Mouse (Mus musculus): ENCODE measurements around the gene Tagap. TPM values are rescaled to one million over a fixed set of nuclear protein-coding genes. Genes with fewer than 3 reads are reported as not detected.

Gene Tagap
- polyA plus RNA-seq (2015; fragmentation: Nextera tagmentation; extraction: Ambion mirVana) = 0.50 and 0.86 TPM in 2 replicates

DNA sequence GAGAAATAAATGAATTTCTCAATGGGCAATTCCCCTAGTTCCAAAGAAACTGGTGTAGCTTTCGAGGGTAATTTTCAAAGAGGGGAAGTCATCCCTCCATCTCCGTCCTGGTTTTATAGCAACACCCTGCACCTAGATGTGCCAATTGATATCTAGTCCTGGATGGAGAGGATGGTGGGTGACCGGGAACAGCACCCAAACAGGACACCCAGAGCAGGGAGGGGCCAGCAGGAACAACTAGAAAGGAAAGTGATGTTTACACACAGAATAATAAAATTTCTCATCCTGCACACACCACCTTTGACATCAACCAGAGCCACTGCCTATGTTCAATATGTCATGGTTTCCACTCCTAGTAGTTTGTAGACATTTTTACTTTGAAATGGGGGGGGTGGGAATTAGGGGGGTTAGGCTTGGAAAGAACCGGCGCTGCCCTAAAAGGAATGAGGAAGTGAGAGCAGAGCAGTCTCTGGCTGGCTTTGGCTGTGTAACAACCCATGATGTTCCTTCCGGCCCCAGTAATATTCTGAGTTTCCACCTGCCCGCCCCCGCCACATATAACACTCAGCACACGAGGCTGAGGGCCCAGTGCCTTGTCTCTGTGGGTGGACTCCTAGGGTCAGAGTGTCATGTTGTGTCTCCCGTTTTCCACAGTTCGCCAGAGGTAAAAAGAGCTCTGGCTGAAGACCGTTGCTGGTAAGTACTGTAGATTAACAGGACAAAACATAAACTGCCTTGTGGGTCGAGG, at the start of gene Tagap:
Gene Tagap, plus strand, starts transcription at position 588 of the 748 bp plus-strand sequence.
- H3K4me2 ChIP-seq = no peak within 1 kb of the TSS
- WGBS = 56% methylated on average over 13 of the region's 13 CpGs
- 0 out of 2 replicates have a peak, but pooled peaks cover 6% of the 10 kb centered on the region for H3K4me1 ChIP-seq (replicated peaks)
- no peak within 1 kb of the TSS for H3K27ac ChIP-seq
- peaks cover 2% of the 10 kb centered on the region; the same call in 1 of the 2 replicates for H3K27me3 ChIP-seq
- H3K4me3 ChIP-seq = no peak within 1 kb of the TSS
- H3K9ac ChIP-seq = no peak within 1 kb of the TSS
- H3K36me3 ChIP-seq = no peaks in the 10 kb centered on the region
- no peaks in the 10 kb centered on the region for H3K9me3 ChIP-seq (replicated peaks)
- no peak for ATAC-seq (replicated peaks; ENCODE audit: insufficient number of reproducible peaks, insufficient read depth, low FRiP score, low read depth)

DNA sequence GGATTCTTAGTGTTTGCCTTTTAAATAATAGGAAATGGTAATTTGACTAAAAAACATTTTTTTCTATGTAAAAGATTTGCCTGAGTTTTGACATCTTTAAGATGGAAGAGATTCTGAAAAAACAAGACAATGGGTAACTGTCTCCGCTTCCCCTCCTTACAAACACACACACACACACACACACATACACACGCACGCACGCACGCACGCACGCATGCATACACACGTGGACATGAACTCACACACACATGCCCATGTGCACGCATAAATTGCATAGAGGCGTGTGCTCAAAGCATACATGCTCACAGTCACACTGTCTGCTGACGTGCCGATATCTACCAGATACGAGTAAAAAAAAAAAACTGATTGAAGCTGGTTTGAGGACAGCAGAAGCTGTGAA, 49.3 kb upstream of the Tagap start:
- Histone ChIP-seq H3K4me2 (no peak overlapping the region), H3K9me3 (replicated peaks) (no peaks in the 10 kb centered on the region), H3K36me3 (no peaks in the 10 kb centered on the region), H3K4me1 (replicated peaks) (peaks cover 3% of the 10 kb centered on the region; the same call in 1 of the 2 replicates), H3K27me3 (no peaks in the 10 kb centered on the region), H3K27ac (no peak overlapping the region), H3K4me3 (no peak overlapping the region), H3K9ac (no peak overlapping the region)
- 88% methylated on average over 13 of the region's 13 CpGs for WGBS
- no peak for ATAC-seq (replicated peaks; ENCODE audit: insufficient number of reproducible peaks, insufficient read depth, low FRiP score, low read depth)

DNA sequence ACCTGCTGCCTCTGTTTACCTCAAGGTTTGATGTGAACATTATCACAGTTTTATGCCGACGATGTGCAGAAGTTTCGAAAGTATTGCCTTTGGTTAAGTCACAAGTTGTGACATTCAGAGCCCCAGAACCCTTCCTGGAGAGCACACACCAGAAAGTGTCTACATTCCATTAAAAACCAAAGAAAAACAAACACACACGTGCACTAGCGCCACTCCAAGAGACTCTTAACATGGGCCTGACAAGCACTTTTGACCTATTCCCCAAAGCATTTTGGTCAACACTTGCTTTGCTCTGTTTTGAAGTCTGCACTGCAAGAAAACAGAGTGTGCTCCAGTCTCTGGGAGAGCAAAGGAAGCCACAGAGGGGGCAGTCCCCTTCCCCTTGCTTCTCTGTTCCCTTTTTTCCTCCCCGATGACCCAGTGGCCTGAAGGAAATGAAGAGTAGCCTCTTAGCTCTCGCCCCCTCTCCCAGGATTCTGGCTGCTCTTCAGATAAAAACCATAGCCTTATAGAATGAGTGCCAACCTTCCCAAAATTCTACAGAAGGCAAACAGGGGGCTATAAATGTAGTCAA, 48.5 kb upstream of the Tagap start:
- H3K4me2 ChIP-seq = no peak overlapping the region
- H3K27ac ChIP-seq = no peak overlapping the region
- no peak overlapping the region for H3K4me3 ChIP-seq
- no peaks in the 10 kb centered on the region for H3K27me3 ChIP-seq
- H3K36me3 ChIP-seq = no peaks in the 10 kb centered on the region
- no peaks in the 10 kb centered on the region for H3K9me3 ChIP-seq (replicated peaks)
- H3K4me1 ChIP-seq (replicated peaks) = peaks cover 3% of the 10 kb centered on the region; the same call in 1 of the 2 replicates
- H3K9ac ChIP-seq = no peak overlapping the region
- 53% methylated on average over 7 of the region's 7 CpGs for WGBS
- ATAC-seq (replicated peaks; ENCODE audit: insufficient number of reproducible peaks, insufficient read depth, low FRiP score, low read depth) = no peak

DNA sequence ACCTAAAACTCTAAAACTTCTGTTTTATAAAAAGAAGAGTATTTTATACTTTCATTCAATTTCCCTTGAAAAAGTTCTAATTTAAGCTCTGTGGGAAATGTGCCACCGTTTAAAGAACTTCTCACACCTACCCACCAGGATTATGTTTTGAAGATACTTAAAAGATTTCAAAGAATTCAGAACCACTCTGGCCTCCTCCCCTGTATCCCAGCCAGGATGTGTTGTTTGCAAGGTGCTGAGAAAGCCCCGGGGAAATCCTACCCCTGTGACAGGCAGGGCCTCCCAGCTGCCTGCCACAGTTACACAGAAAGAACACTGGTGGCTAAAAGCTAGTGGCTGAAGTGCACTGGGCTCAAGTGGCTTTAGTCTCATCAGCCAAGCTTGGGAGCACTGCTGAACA, 47.9 kb upstream of the Tagap start:
- no peaks in the 10 kb centered on the region for H3K9me3 ChIP-seq (replicated peaks)
- H3K9ac ChIP-seq = no peak overlapping the region
- ATAC-seq (replicated peaks; ENCODE audit: insufficient number of reproducible peaks, insufficient read depth, low FRiP score, low read depth) = no peak

DNA sequence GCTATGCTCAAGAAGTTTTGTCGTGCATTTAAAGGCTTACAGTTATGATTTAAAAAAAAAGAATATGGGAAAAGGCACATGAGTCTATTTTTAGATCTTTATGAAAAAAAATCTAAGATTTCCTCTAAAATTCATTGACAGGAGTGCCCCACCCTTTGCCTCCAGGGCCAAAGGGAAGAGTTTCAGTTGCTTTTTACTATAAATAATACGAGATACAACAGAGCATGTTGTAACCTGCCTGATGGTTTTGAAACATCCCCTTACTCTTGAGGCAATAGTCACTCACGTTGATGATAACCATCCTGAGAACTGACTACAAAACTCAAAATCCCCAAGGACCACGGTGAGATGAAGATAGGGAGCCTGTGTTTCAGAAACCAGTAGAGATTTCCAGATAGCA, 46.3 kb upstream of the Tagap start:
- 73% methylated on average over 4 of the region's 4 CpGs for WGBS
- no peak for ATAC-seq (replicated peaks; ENCODE audit: insufficient number of reproducible peaks, insufficient read depth, low FRiP score, low read depth)
- Histone ChIP-seq H3K36me3 (no peaks in the 10 kb centered on the region), H3K4me2 (no peak overlapping the region), H3K27me3 (no peaks in the 10 kb centered on the region), H3K9me3 (replicated peaks) (no peaks in the 10 kb centered on the region), H3K9ac (no peak overlapping the region), H3K4me3 (no peak overlapping the region), H3K27ac (no peak overlapping the region), H3K4me1 (replicated peaks) (peaks cover 3% of the 10 kb centered on the region; the same call in 1 of the 2 replicates)

More for the DNA sequence above, 47.9 kb upstream of the Tagap start:
- no peaks in the 10 kb centered on the region for H3K36me3 ChIP-seq
- no peak overlapping the region for H3K4me2 ChIP-seq
- no peaks in the 10 kb centered on the region for H3K27me3 ChIP-seq
- H3K4me3 ChIP-seq = no peak overlapping the region
- WGBS = 38% methylated on average over 2 of the region's 2 CpGs
- peaks cover 3% of the 10 kb centered on the region; the same call in 1 of the 2 replicates for H3K4me1 ChIP-seq (replicated peaks)
- H3K27ac ChIP-seq = no peak overlapping the region

DNA sequence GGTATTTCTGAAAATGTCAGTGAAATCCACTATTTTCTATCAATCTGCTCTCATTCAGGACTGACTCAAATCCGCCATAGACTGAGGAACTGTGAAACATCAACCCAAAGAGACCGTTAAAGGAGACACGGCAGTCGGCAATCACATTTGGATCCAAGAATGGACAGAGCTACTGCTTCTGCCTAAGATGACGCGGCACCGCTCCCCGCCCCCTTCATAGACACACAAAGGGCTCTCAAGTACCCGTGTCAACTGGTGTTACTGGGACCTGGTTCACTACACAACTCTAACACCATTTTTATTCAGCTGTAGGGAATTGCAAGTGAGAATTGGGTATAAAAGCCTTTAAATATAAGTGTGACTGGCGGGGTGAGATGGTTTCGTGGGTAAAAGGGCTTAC, 42.7 kb upstream of the Tagap start:
- 85% methylated on average over 11 of the region's 11 CpGs for WGBS
- Histone ChIP-seq H3K4me3 (no peak overlapping the region), H3K27me3 (no peaks in the 10 kb centered on the region), H3K4me2 (no peak overlapping the region), H3K9ac (no peak overlapping the region), H3K9me3 (replicated peaks) (no peaks in the 10 kb centered on the region), H3K4me1 (replicated peaks) (no peaks in the 10 kb centered on the region; the same call in 1 of the 2 replicates), H3K36me3 (no peaks in the 10 kb centered on the region), H3K27ac (no peak overlapping the region)
- ATAC-seq (replicated peaks; ENCODE audit: insufficient number of reproducible peaks, insufficient read depth, low FRiP score, low read depth) = no peak

DNA sequence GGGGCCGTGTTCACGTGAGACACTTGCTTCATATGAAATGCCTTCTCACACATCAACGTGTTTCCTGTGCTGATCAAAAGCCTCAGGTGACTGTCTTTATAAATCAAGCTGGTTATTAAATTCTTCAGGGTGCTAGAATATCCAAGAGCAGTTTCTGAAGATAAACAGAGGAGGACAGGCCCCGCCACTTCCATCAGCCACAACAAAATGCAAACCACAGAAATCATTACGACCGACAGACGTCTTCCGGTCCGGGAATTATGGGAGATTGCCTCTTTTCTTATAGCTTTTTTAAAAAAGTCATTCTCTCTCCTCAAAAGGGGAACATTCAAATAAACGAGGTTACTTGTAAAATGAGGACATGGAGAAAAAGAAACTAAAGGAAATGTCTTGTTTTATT, 41.2 kb upstream of the Tagap start:
- ATAC-seq (replicated peaks; ENCODE audit: insufficient number of reproducible peaks, insufficient read depth, low FRiP score, low read depth) = no peak
- Histone ChIP-seq H3K4me1 (replicated peaks) (no peaks in the 10 kb centered on the region), H3K9me3 (replicated peaks) (no peaks in the 10 kb centered on the region), H3K4me2 (no peak overlapping the region), H3K4me3 (no peak overlapping the region), H3K9ac (no peak overlapping the region), H3K27me3 (no peaks in the 10 kb centered on the region), H3K36me3 (no peaks in the 10 kb centered on the region), H3K27ac (no peak overlapping the region)
- WGBS = 81% methylated on average over 10 of the region's 10 CpGs

DNA sequence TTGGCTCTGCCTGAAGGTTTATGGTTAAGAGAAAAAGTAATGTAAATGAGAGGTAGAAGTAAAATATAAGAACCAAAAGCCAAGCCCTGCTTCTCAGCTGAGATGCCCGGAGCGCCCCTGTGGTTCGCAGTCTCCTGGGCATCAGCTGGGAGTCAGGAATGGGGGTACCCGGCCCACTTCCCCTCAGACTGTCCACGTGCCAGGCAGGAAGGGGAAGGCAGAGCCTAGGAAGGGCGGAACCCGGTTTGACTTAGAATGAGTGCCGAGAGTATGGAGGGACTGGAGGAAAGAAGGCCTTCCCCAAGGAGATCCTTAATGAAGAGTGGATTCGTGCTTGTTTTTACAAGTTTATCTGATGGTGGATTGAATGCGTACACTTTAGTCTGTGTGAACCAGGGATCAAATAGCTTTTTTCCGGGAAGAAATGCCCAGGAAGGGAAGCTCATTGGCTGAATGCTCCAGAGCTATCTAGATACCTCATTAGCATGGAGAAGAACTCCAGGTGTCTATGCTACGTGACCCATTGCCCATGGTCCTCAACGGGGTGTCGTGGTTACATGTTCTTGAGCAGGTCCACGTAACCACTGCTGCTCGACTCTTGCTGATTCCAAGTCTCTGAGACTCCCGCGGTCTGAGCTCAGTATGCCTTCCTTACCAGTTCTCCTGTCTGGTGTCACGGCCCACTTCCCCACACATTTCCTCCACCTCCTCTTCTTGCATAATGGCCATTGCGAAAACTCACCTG, 38.6 kb upstream of the Tagap start:
- Histone ChIP-seq H3K4me3 (no peak overlapping the region), H3K9ac (no peak overlapping the region), H3K36me3 (no peaks in the 10 kb centered on the region), H3K27me3 (no peaks in the 10 kb centered on the region), H3K4me1 (replicated peaks) (no peaks in the 10 kb centered on the region), H3K27ac (no peak overlapping the region), H3K9me3 (replicated peaks) (no peaks in the 10 kb centered on the region), H3K4me2 (no peak overlapping the region)
- no peak for ATAC-seq (replicated peaks; ENCODE audit: insufficient number of reproducible peaks, insufficient read depth, low FRiP score, low read depth)
- WGBS = 84% methylated on average over 20 of the region's 20 CpGs

DNA sequence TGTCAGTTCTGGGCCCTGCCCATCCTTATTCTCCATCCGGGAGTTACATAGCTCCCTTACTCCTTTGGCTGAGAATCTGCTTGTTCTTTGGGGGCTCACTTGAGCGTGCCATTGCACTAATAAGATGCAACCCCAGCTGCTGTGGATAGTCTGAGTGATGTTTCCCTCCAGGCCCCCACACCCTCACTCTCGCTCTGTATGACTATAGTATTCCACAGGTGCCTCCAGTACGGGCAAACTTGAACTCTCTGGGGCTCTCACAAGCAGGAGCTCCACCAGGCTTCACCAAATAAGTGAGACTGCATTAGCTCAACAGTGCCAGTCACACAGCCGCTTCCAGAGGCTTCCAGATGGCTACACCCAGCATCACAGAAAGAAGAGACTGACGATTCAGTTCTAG, 37.5 kb upstream of the Tagap start:
- 77% methylated on average over 6 of the region's 6 CpGs for WGBS
- no peak overlapping the region for H3K27ac ChIP-seq
- H3K9me3 ChIP-seq (replicated peaks) = no peaks in the 10 kb centered on the region
- ATAC-seq (replicated peaks; ENCODE audit: insufficient number of reproducible peaks, insufficient read depth, low FRiP score, low read depth) = no peak
- H3K4me2 ChIP-seq = no peak overlapping the region
- H3K4me1 ChIP-seq (replicated peaks) = no peaks in the 10 kb centered on the region
- no peaks in the 10 kb centered on the region for H3K27me3 ChIP-seq
- H3K4me3 ChIP-seq = no peak overlapping the region
- no peak overlapping the region for H3K9ac ChIP-seq
- H3K36me3 ChIP-seq = no peaks in the 10 kb centered on the region

DNA sequence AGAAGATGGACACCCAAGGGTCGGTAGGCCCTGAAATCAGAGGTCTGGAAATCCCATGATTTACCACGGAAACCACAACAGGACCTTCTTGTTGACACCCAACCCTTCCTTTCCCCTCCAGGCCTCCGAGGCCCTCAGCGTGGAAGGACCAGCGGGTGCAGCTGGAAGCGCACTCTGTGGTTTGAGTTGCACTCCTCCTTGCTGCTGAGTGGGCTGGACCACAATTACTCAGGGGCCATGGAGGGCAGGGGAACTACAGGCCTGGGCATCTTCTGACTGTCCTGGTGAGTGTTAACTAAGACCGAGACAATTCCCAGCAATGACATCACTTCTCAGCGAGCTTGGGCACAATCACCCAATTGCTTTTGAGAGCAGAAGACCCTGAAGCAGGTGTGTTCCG, 36.8 kb upstream of the Tagap start:
- 65% methylated on average over 9 of the region's 9 CpGs for WGBS
- no peak overlapping the region for H3K4me3 ChIP-seq
- ATAC-seq (replicated peaks; ENCODE audit: insufficient number of reproducible peaks, insufficient read depth, low FRiP score, low read depth) = no peak
- H3K36me3 ChIP-seq = no peaks in the 10 kb centered on the region
- H3K4me1 ChIP-seq (replicated peaks) = no peaks in the 10 kb centered on the region
- H3K27ac ChIP-seq = no peak overlapping the region
- no peaks in the 10 kb centered on the region for H3K9me3 ChIP-seq (replicated peaks)
- H3K4me2 ChIP-seq = no peak overlapping the region
- H3K9ac ChIP-seq = no peak overlapping the region
- no peaks in the 10 kb centered on the region for H3K27me3 ChIP-seq

DNA sequence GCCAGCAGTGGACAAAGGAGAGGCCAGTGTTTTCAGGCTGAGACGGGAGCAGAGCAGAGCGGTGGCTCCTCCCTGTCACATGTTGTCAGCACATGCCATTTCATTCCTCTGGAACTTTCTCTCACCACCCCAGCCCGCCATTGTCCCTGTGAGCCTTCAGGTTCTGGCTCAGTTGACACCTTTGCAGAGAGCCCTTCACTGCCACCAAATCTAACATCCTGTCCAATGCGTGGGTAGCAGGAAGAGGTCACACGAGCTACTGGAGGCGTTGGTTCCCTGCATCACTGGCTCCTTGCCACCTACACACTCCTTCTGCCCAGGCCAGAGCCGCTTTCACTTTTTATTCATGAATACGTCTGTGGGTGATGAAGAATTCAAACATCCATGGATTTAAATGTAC, 33.1 kb upstream of the Tagap start:
- Histone ChIP-seq H3K9ac (no peak overlapping the region), H3K36me3 (no peaks in the 10 kb centered on the region), H3K4me1 (replicated peaks) (no peaks in the 10 kb centered on the region), H3K27ac (no peak overlapping the region), H3K4me3 (no peak overlapping the region), H3K4me2 (no peak overlapping the region), H3K27me3 (no peaks in the 10 kb centered on the region), H3K9me3 (replicated peaks) (no peaks in the 10 kb centered on the region)
- WGBS = 55% methylated on average over 8 of the region's 8 CpGs
- ATAC-seq (replicated peaks; ENCODE audit: insufficient number of reproducible peaks, insufficient read depth, low FRiP score, low read depth) = no peak; the same call in 1 of the 2 replicates

Data from heart, embryonic 15.5 days (tissue).